Mouse (Mus musculus) left cerebral cortex, postnatal 36 days (tissue): ENCODE measurements around the gene Gm21650. TPM values are rescaled to one million over a fixed set of nuclear protein-coding genes. Genes with fewer than 3 reads are reported as not detected.
"Not testable (repeated sequence)": the region's sequence is repeated elsewhere in the genome, so short reads cannot be mapped to it uniquely, and the experiment has no call there.

ENCODE experiments used
- DNase-seq, 2 experiments: peaks; one replicate each; pipeline ENCODE4 v3.0.0; 2021 to 2022; ENCODE audit warnings: low spot score in 2 of 2, mixed read lengths in 1 of 2
- intact Hi-C: fragments of 180-260 bp; cut with DNase I; formaldehyde crosslinking; loops from one replicate; pipeline ENCODE4 v1.15.1; 2025
- total RNA-seq, 2 experiments: library from RNA; stranded (reverse); gene quantifications; 2 replicates each; pipeline ENCODE4 v1.2.3; 2021

Gene Gm21650
- not detected for total RNA-seq

- DNase-seq, intact Hi-C loops: not testable (repeated sequence)
Measured at GRCm38 (mm10) chrY:77692508-77692907, at the start of gene Gm21650. Gm21650 (plus strand) TSS chrY:77692808.
